Mouse (Mus musculus): Measurements from ENCODE around the gene Trp53rkb.

Trp53rkb gene

GRCm38 (mm10) chr2:166799615-166800472, 7.5 kb downstream of the Trp53rkb start:
- no peak for DNase-seq (ENCODE audit: low read depth, low spot score)

GRCm38 (mm10) chr2:166800473-166800857, 8.1 kb downstream of the Trp53rkb start:
- no peak for DNase-seq (ENCODE audit: low read depth, low spot score)

GRCm38 (mm10) chr2:166801436-166801835, 9.1 kb downstream of the Trp53rkb start:
- no peak for DNase-seq (ENCODE audit: low read depth, low spot score)

GRCm38 (mm10) chr2:166803298-166803697, 11.0 kb downstream of the Trp53rkb start:
- no peak for DNase-seq (ENCODE audit: low read depth, low spot score)

- peak; percentile 91 for DNase-seq (ENCODE audit: low read depth, low spot score)
Observed at GRCm38 (mm10) chr2:166805250-166806172, 13.2 kb downstream of the Trp53rkb start, which contains the start of gene Arfgef2. Gene Arfgef2 (plus strand): TSS chr2:166805588.

- no peak for DNase-seq (ENCODE audit: low read depth, low spot score)
Observed at GRCm38 (mm10) chr2:166806173-166806705, 13.9 kb downstream of the Trp53rkb start.

- no peak for DNase-seq (ENCODE audit: low read depth, low spot score)
Observed at GRCm38 (mm10) chr2:166806813-166807212, 14.5 kb downstream of the Trp53rkb start.

GRCm38 (mm10) chr2:166809499-166809898, 17.2 kb downstream of the Trp53rkb start:
- DNase-seq (ENCODE audit: low read depth, low spot score): no peak

- DNase-seq (ENCODE audit: low read depth, low spot score): no peak
Observed at GRCm38 (mm10) chr2:166810821-166811220, 18.5 kb downstream of the Trp53rkb start.

- DNase-seq (ENCODE audit: low read depth, low spot score): no peak
Observed at GRCm38 (mm10) chr2:166818463-166819143, 26.3 kb downstream of the Trp53rkb start.

- no peak for DNase-seq (ENCODE audit: low read depth, low spot score)
Observed at GRCm38 (mm10) chr2:166819849-166820248, 27.5 kb downstream of the Trp53rkb start.

GRCm38 (mm10) chr2:166820844-166821243, 28.5 kb downstream of the Trp53rkb start:
- DNase-seq (ENCODE audit: low read depth, low spot score): no peak

- no peak for DNase-seq (ENCODE audit: low read depth, low spot score)
Observed at GRCm38 (mm10) chr2:166821406-166821805, 29.1 kb downstream of the Trp53rkb start.

GRCm38 (mm10) chr2:166822119-166822826, 29.9 kb downstream of the Trp53rkb start:
- DNase-seq (ENCODE audit: low read depth, low spot score): no peak

- no peak for DNase-seq (ENCODE audit: low read depth, low spot score)
Observed at GRCm38 (mm10) chr2:166822901-166823300, 30.6 kb downstream of the Trp53rkb start.

- DNase-seq (ENCODE audit: low read depth, low spot score): no peak
Observed at GRCm38 (mm10) chr2:166824386-166824785, 32.1 kb downstream of the Trp53rkb start.

- DNase-seq (ENCODE audit: low read depth, low spot score): no peak
Observed at GRCm38 (mm10) chr2:166824998-166825397, 32.7 kb downstream of the Trp53rkb start.

- no peak for DNase-seq (ENCODE audit: low read depth, low spot score)
Observed at GRCm38 (mm10) chr2:166826491-166827224, 34.3 kb downstream of the Trp53rkb start.

GRCm38 (mm10) chr2:166828306-166828705, 36.0 kb downstream of the Trp53rkb start:
- DNase-seq (ENCODE audit: low read depth, low spot score): no peak

- DNase-seq (ENCODE audit: low read depth, low spot score): no peak
Observed at GRCm38 (mm10) chr2:166830350-166830749, 38.0 kb downstream of the Trp53rkb start.

Data from embryo, embryonic 11.5 days (tissue).